Mouse (Mus musculus): ENCODE data around the gene Tgfbr3. TPM values are rescaled to one million over a fixed set of nuclear protein-coding genes. Genes with fewer than 3 reads are reported as not detected.

Tgfbr3 gene
- polyA plus RNA-seq (2014; fragmentation: Nextera tagmentation; extraction: Ambion mirVana) = 38.2 and 39.2 TPM in 2 replicates

GRCm38 (mm10) chr5:107289234-107289764 is at the start of gene Tgfbr3:
Tgfbr3 (minus strand) TSS chr5:107289629.
- no peaks in the 10 kb centered on the region for H3K36me3 ChIP-seq (ENCODE audit: control insufficient read depth, insufficient read depth, low read length)
- H3K9ac ChIP-seq (ENCODE audit: low read depth, low read length) = peak within 1 kb of the TSS; percentile 82
- 0 out of 2 replicates have a peak, but pooled peaks cover 4% of the 10 kb centered on the region for H3K4me1 ChIP-seq (ENCODE audit: control insufficient read depth, insufficient read depth, low read length)
- no peaks in the 10 kb centered on the region for H3K9me3 ChIP-seq (replicated peaks; ENCODE audit: control insufficient read depth, low read length)
- H3K4me3 ChIP-seq (ENCODE audit: low read depth, low read length) = peak within 1 kb of the TSS; percentile 86
- H3K27me3 ChIP-seq (ENCODE audit: control insufficient read depth, insufficient read depth, low read length) = 0 out of 2 replicates have a peak, but pooled peaks cover 3% of the 10 kb centered on the region
- ATAC-seq (replicated peaks; ENCODE audit: insufficient number of reproducible peaks, low FRiP score, low TSS enrichment) = peak; percentile 81
- under 1% methylated on average over 51 of the region's 54 CpGs for WGBS (ENCODE audit: insufficient replicate concordance)
- H3K27ac ChIP-seq (ENCODE audit: low read depth, low read length) = peak within 1 kb of the TSS; percentile 85
- peak within 1 kb of the TSS; percentile 90 for H3K4me2 ChIP-seq

GRCm38 (mm10) chr5:107330916-107331421 is 41.5 kb upstream of the Tgfbr3 start, which contains the start of gene Brdt:
Brdt (plus strand) TSS chr5:107331159.
- no peak for ATAC-seq (replicated peaks; ENCODE audit: insufficient number of reproducible peaks, low FRiP score, low TSS enrichment)
- Histone ChIP-seq H3K4me3 (ENCODE audit: low read depth, low read length) (no peak within 1 kb of the TSS), H3K9me3 (replicated peaks; ENCODE audit: control insufficient read depth, low read length) (no peaks in the 10 kb centered on the region), H3K9ac (ENCODE audit: low read depth, low read length) (no peak within 1 kb of the TSS), H3K4me2 (no peak within 1 kb of the TSS), H3K4me1 (ENCODE audit: control insufficient read depth, insufficient read depth, low read length) (no peaks in the 10 kb centered on the region), H3K36me3 (ENCODE audit: control insufficient read depth, insufficient read depth, low read length) (no peaks in the 10 kb centered on the region), H3K27me3 (ENCODE audit: control insufficient read depth, insufficient read depth, low read length) (no peaks in the 10 kb centered on the region), H3K27ac (ENCODE audit: low read depth, low read length) (no peak within 1 kb of the TSS)
- 86% methylated on average over 30 of the region's 30 CpGs for WGBS (ENCODE audit: insufficient replicate concordance)

- Histone ChIP-seq H3K27ac (ENCODE audit: low read depth, low read length) (no peak overlapping the region), H3K4me1 (ENCODE audit: control insufficient read depth, insufficient read depth, low read length) (no peaks in the 10 kb centered on the region), H3K4me3 (ENCODE audit: low read depth, low read length) (no peak overlapping the region), H3K36me3 (ENCODE audit: control insufficient read depth, insufficient read depth, low read length) (no peaks in the 10 kb centered on the region), H3K4me2 (peak overlapping the region; percentile 22; the same call in 1 of the 2 replicates), H3K9me3 (replicated peaks; ENCODE audit: control insufficient read depth, low read length) (no peaks in the 10 kb centered on the region), H3K27me3 (ENCODE audit: control insufficient read depth, insufficient read depth, low read length) (no peaks in the 10 kb centered on the region), H3K9ac (ENCODE audit: low read depth, low read length) (no peak overlapping the region)
- 9% methylated on average over 1 of the region's 1 CpGs for WGBS (ENCODE audit: insufficient replicate concordance)
- ATAC-seq (replicated peaks; ENCODE audit: insufficient number of reproducible peaks, low FRiP score, low TSS enrichment) = no peak
These were observed 31.3 kb upstream of the Tgfbr3 start for GRCm38 (mm10) chr5:107320703-107321102.

- WGBS (ENCODE audit: insufficient replicate concordance) = 87% methylated on average over 7 of the region's 7 CpGs
- Histone ChIP-seq H3K9me3 (replicated peaks; ENCODE audit: control insufficient read depth, low read length) (no peaks in the 10 kb centered on the region), H3K4me2 (no peak overlapping the region), H3K4me1 (ENCODE audit: control insufficient read depth, insufficient read depth, low read length) (no peaks in the 10 kb centered on the region), H3K27ac (ENCODE audit: low read depth, low read length) (no peak overlapping the region), H3K4me3 (ENCODE audit: low read depth, low read length) (no peak overlapping the region), H3K9ac (ENCODE audit: low read depth, low read length) (no peak overlapping the region), H3K27me3 (ENCODE audit: control insufficient read depth, insufficient read depth, low read length) (no peaks in the 10 kb centered on the region), H3K36me3 (ENCODE audit: control insufficient read depth, insufficient read depth, low read length) (no peaks in the 10 kb centered on the region)
- ATAC-seq (replicated peaks; ENCODE audit: insufficient number of reproducible peaks, low FRiP score, low TSS enrichment) = no peak
These were observed 27.7 kb upstream of the Tgfbr3 start for GRCm38 (mm10) chr5:107317141-107317540.

- no peak for ATAC-seq (replicated peaks; ENCODE audit: insufficient number of reproducible peaks, low FRiP score, low TSS enrichment)
- H3K36me3 ChIP-seq (ENCODE audit: control insufficient read depth, insufficient read depth, low read length) = no peaks in the 10 kb centered on the region
These were observed 18.0 kb upstream of the Tgfbr3 start for GRCm38 (mm10) chr5:107307432-107307831.

GRCm38 (mm10) chr5:107304117-107304825 is 14.8 kb upstream of the Tgfbr3 start:
- H3K4me1 ChIP-seq (ENCODE audit: control insufficient read depth, insufficient read depth, low read length) = peaks cover 6% of the 10 kb centered on the region
- H3K27me3 ChIP-seq (ENCODE audit: control insufficient read depth, insufficient read depth, low read length) = no peaks in the 10 kb centered on the region
- no peak overlapping the region for H3K9ac ChIP-seq (ENCODE audit: low read depth, low read length)
- H3K4me2 ChIP-seq = peak overlapping the region; percentile 46; the same call in 1 of the 2 replicates
- H3K27ac ChIP-seq (ENCODE audit: low read depth, low read length) = no peak overlapping the region
- WGBS (ENCODE audit: insufficient replicate concordance) = 62% methylated on average over 13 of the region's 13 CpGs
- no peaks in the 10 kb centered on the region for H3K9me3 ChIP-seq (replicated peaks; ENCODE audit: control insufficient read depth, low read length)
- no peak for ATAC-seq (replicated peaks; ENCODE audit: insufficient number of reproducible peaks, low FRiP score, low TSS enrichment)
- no peaks in the 10 kb centered on the region for H3K36me3 ChIP-seq (ENCODE audit: control insufficient read depth, insufficient read depth, low read length)
- H3K4me3 ChIP-seq (ENCODE audit: low read depth, low read length) = no peak overlapping the region

More at GRCm38 (mm10) chr5:107307432-107307831, 18.0 kb upstream of the Tgfbr3 start:
- WGBS (ENCODE audit: insufficient replicate concordance) = 70% methylated on average over 4 of the region's 4 CpGs
- H3K9me3 ChIP-seq (replicated peaks; ENCODE audit: control insufficient read depth, low read length) = no peaks in the 10 kb centered on the region
- H3K4me3 ChIP-seq (ENCODE audit: low read depth, low read length) = no peak overlapping the region
- peaks cover 6% of the 10 kb centered on the region for H3K4me1 ChIP-seq (ENCODE audit: control insufficient read depth, insufficient read depth, low read length)
- H3K9ac ChIP-seq (ENCODE audit: low read depth, low read length) = no peak overlapping the region
- H3K27ac ChIP-seq (ENCODE audit: low read depth, low read length) = no peak overlapping the region
- no peaks in the 10 kb centered on the region for H3K27me3 ChIP-seq (ENCODE audit: control insufficient read depth, insufficient read depth, low read length)
- no peak overlapping the region for H3K4me2 ChIP-seq

GRCm38 (mm10) chr5:107303350-107303861 is 14.0 kb upstream of the Tgfbr3 start:
- Histone ChIP-seq H3K9ac (ENCODE audit: low read depth, low read length) (0 out of 2 replicates have a peak overlapping the region, but pooled peaks have one; percentile 16), H3K27ac (ENCODE audit: low read depth, low read length) (no peak overlapping the region), H3K4me2 (peak overlapping the region; percentile 46), H3K4me3 (ENCODE audit: low read depth, low read length) (no peak overlapping the region), H3K4me1 (ENCODE audit: control insufficient read depth, insufficient read depth, low read length) (peaks cover 6% of the 10 kb centered on the region), H3K36me3 (ENCODE audit: control insufficient read depth, insufficient read depth, low read length) (no peaks in the 10 kb centered on the region), H3K27me3 (ENCODE audit: control insufficient read depth, insufficient read depth, low read length) (no peaks in the 10 kb centered on the region), H3K9me3 (replicated peaks; ENCODE audit: control insufficient read depth, low read length) (no peaks in the 10 kb centered on the region)
- WGBS (ENCODE audit: insufficient replicate concordance) = 28% methylated on average over 11 of the region's 11 CpGs
- ATAC-seq (replicated peaks; ENCODE audit: insufficient number of reproducible peaks, low FRiP score, low TSS enrichment) = no peak

GRCm38 (mm10) chr5:107298854-107299253 is 9.4 kb upstream of the Tgfbr3 start:
- no peak overlapping the region for H3K4me2 ChIP-seq
- no peak overlapping the region for H3K27ac ChIP-seq (ENCODE audit: low read depth, low read length)
- no peak for ATAC-seq (replicated peaks; ENCODE audit: insufficient number of reproducible peaks, low FRiP score, low TSS enrichment)
- no peak overlapping the region for H3K9ac ChIP-seq (ENCODE audit: low read depth, low read length)
- no peaks in the 10 kb centered on the region for H3K36me3 ChIP-seq (ENCODE audit: control insufficient read depth, insufficient read depth, low read length)
- H3K27me3 ChIP-seq (ENCODE audit: control insufficient read depth, insufficient read depth, low read length) = no peaks in the 10 kb centered on the region
- peaks cover 6% of the 10 kb centered on the region; the same call in 1 of the 2 replicates for H3K4me1 ChIP-seq (ENCODE audit: control insufficient read depth, insufficient read depth, low read length)
- H3K9me3 ChIP-seq (replicated peaks; ENCODE audit: control insufficient read depth, low read length) = no peaks in the 10 kb centered on the region
- no peak overlapping the region for H3K4me3 ChIP-seq (ENCODE audit: low read depth, low read length)
- WGBS (ENCODE audit: insufficient replicate concordance) = 68% methylated on average over 11 of the region's 11 CpGs

All from heart, embryonic 11.5 days (tissue).